Mouse (Mus musculus) E14TG2a.4 (cell line): Measurements from ENCODE around the gene Ifitm5.

Source experiments
- CTCF ChIP-seq: conservative IDR thresholded peaks from 2 replicates; pipeline ENCODE4 v1.5.1; 2014; ENCODE audit warnings: low read length
- NANOG ChIP-seq: IDR thresholded peaks from 2 replicates; pipeline ENCODE4 v1.6.1; 2014; ENCODE audit warnings: borderline replicate concordance, low read length, mixed read lengths
- POU5F1 ChIP-seq: IDR thresholded peaks from 2 replicates; pipeline ENCODE4 v1.6.1; 2014; ENCODE audit warnings: low read length, borderline replicate concordance

DNA sequence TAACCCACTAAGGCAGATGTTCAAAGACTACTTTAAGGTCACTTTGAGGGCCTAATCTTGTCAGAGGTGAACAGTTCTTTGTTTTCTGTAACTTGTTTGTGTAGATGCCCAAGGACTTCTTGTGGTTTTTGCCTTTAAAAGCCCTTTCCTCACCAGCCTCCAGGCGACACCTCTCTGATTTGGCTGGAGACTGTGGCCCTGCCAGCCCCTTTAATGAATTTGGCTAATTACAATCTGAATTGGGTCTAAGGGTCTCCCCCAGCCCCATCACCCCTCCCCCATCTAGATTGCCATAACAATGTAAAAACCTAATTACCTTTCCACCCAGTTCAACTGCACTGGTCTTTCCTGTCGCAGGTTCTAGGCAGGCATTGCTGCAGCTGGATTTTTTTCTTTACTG lies 12.6 kb upstream of the Ifitm5 start:
- TF ChIP-seq POU5F1, result no peak; the same call in 1 of the 2 replicates
- no peak for TF ChIP-seq CTCF
- TF ChIP-seq NANOG, result no peak
